In genomic region chr2:29835391-29835899, GRCm38 (mm10) we compare ENCODE assay signal across 11 mouse cellular contexts. TPM values are rescaled to one million over a fixed set of nuclear protein-coding genes. Genes with fewer than 3 reads are reported as not detected.
DNase-seq lines count a peak whose midpoint lies in the region; ATAC-seq and TF ChIP-seq lines count a peak whose summit lies in the region.
"Had no signal": no experiment of that assay in that cellular context is flagged by ENCODE, and none has a peak within 500 bp of the region (broad histone marks: within the 10 kb centered on the region; RNA-seq: fewer than 3 reads in every experiment).

No protein-coding gene starts in this region.

- H3K4me2 ChIP-seq in neural tube, embryonic 15.5 days: no peak overlapping the region

- H3K4me1 ChIP-seq in embryonic facial prominence, embryonic 10.5 days: peaks cover 23% of the 10 kb centered on the region
- H3K4me1 ChIP-seq in neural tube, embryonic 15.5 days: peaks cover 19% of the 10 kb centered on the region

- H3K27ac ChIP-seq in left cerebral cortex, adult 2 months: peak overlapping the region; percentile 66
- peak overlapping the region; percentile 24; the same call in 1 of the 2 replicates for H3K27ac ChIP-seq in embryonic facial prominence, embryonic 10.5 days (replicated peaks)
- H3K27ac ChIP-seq in neural tube, embryonic 15.5 days (replicated peaks): peak overlapping the region; percentile 42

- no peaks in the 10 kb centered on the region for H3K9me3 ChIP-seq in embryonic facial prominence, embryonic 10.5 days
- no peaks in the 10 kb centered on the region for H3K9me3 ChIP-seq in neural tube, embryonic 15.5 days (replicated peaks)

- intact Hi-C loops in left cerebral cortex, adult 2 months (cut with DNase I): no loop called here
- intact Hi-C loops in left cerebral cortex, postnatal 25 days (cut with DNase I): no loop called here

- no peak overlapping the region for H3K9ac ChIP-seq in neural tube, embryonic 15.5 days (replicated peaks)

- peaks cover 84% of the 10 kb centered on the region for H3K36me3 ChIP-seq in embryonic facial prominence, embryonic 10.5 days (replicated peaks)
- H3K36me3 ChIP-seq in neural tube, embryonic 15.5 days: peaks cover 15% of the 10 kb centered on the region; the same call in 1 of the 2 replicates

- peaks cover 8% of the 10 kb centered on the region; the same call in 1 of the 2 replicates for H3K27me3 ChIP-seq in embryonic facial prominence, embryonic 10.5 days (replicated peaks; ENCODE audit: low read depth, poor library complexity, severe bottlenecking)
- no peaks in the 10 kb centered on the region for H3K27me3 ChIP-seq in neural tube, embryonic 15.5 days (replicated peaks)

- DNase-seq in left cerebral cortex, adult 2 months (ENCODE audit: extremely low spot score in 1 of 2, low spot score in 2 of 2): no peak
- DNase-seq in left cerebral cortex, postnatal 25 days (ENCODE audit: low spot score in 2 of 2): no peak
- DNase-seq in embryonic facial prominence, embryonic 10.5 days (ENCODE audit: low spot score): no peak
- peak; percentile 65 for DNase-seq in mesoderm, embryonic 11.5 days (ENCODE audit: low read depth, low spot score)
- DNase-seq in layer of hippocampus, postnatal 36 days: no peak
- DNase-seq: adrenal gland, adult 8-10 months; cerebellum, adult 9-10 months; gastrocnemius, postnatal 36 days; lung, postnatal 36 days had no signal

- no peak for TF ChIP-seq CTCF in left cerebral cortex, adult 2 months (IDR thresholded peaks at IDR 0.05)

- WGBS in embryonic facial prominence, embryonic 10.5 days: 32% methylated on average over 2 of the region's 2 CpGs
- 6% methylated on average over 2 of the region's 2 CpGs for WGBS in neural tube, embryonic 15.5 days

- ATAC-seq in neural tube, embryonic 15.5 days (ENCODE audit: low FRiP score): no peak
- ATAC-seq in megakaryocyte, adult 5-6 weeks (ENCODE audit: poor library complexity, severe bottlenecking): no peak

- H3K4me3 ChIP-seq in left cerebral cortex, adult 2 months: no peak overlapping the region
- H3K4me3 ChIP-seq in embryonic facial prominence, embryonic 10.5 days: 0 out of 2 replicates have a peak overlapping the region, but pooled peaks have one; percentile 11
- no peak overlapping the region for H3K4me3 ChIP-seq in neural tube, embryonic 15.5 days (replicated peaks)

RNA-seq across cellular contexts. Expression of gene Urm1, which starts 15.6 kb away (rescaled TPM):
- 10 to 100 TPM; 48.4 to 50.0 TPM for total RNA-seq in left cerebral cortex, adult 2 months (2021)
- 10 to 100 TPM; 52.5 to 53.9 TPM for total RNA-seq in left cerebral cortex, postnatal 25 days (2021)
- polyA plus RNA-seq in embryonic facial prominence, embryonic 10.5 days (2016; fragmentation: Nextera tagmentation; extraction: Ambion mirVana): 18.0 and 23.7 TPM in 2 replicates
- polyA plus RNA-seq in neural tube, embryonic 15.5 days (2015; fragmentation: Nextera tagmentation; extraction: Ambion mirVana): 27.7 and 28.3 TPM in 2 replicates
- total RNA-seq in layer of hippocampus, postnatal 36 days (2021): 10 to 100 TPM; 36.6 to 49.5 TPM
- total RNA-seq in megakaryocyte, adult 5-6 weeks (2015): 8.2 and 9.3 TPM in 2 replicates
- total RNA-seq in megakaryocyte, adult 5-6 weeks (2017): 16.1 and 17.8 TPM in 2 replicates

RNA-seq across cellular contexts. Expression of gene Slc27a4, which starts 33.0 kb away (rescaled TPM):
- 10 to 100 TPM; 74.7 to 80.7 TPM for total RNA-seq in left cerebral cortex, adult 2 months (2021)
- 10 to 100 TPM; 82.2 to 84.1 TPM for total RNA-seq in left cerebral cortex, postnatal 25 days (2021)
- polyA plus RNA-seq in embryonic facial prominence, embryonic 10.5 days (2016; fragmentation: Nextera tagmentation; extraction: Ambion mirVana): 10.1 and 11.2 TPM in 2 replicates
- 43.0 and 48.9 TPM in 2 replicates for polyA plus RNA-seq in neural tube, embryonic 15.5 days (2015; fragmentation: Nextera tagmentation; extraction: Ambion mirVana)
- total RNA-seq in layer of hippocampus, postnatal 36 days (2021): 10 to 100 TPM; 69.6 to 70.5 TPM
- 14.1 and 17.7 TPM in 2 replicates for total RNA-seq in megakaryocyte, adult 5-6 weeks (2015)
- 17.4 and 18.0 TPM in 2 replicates for total RNA-seq in megakaryocyte, adult 5-6 weeks (2017)

RNA-seq across cellular contexts. Expression of gene Cercam, which starts 33.5 kb away (rescaled TPM):
- total RNA-seq in left cerebral cortex, adult 2 months (2021): 1 to 10 TPM; 5.9 to 8.6 TPM
- total RNA-seq in left cerebral cortex, postnatal 25 days (2021): 1 to 10 TPM; 4.6 to 5.8 TPM
- polyA plus RNA-seq in embryonic facial prominence, embryonic 10.5 days (2016; fragmentation: Nextera tagmentation; extraction: Ambion mirVana): 12.3 and 19.2 TPM in 2 replicates
- polyA plus RNA-seq in neural tube, embryonic 15.5 days (2015; fragmentation: Nextera tagmentation; extraction: Ambion mirVana): 25.8 and 27.4 TPM in 2 replicates
- total RNA-seq in layer of hippocampus, postnatal 36 days (2021): 1 to 10 TPM; 6.6 to 7.7 TPM
- total RNA-seq in megakaryocyte, adult 5-6 weeks (2015): 5.3 and 9.6 TPM in 2 replicates
- 4.3 and 6.7 TPM in 2 replicates for total RNA-seq in megakaryocyte, adult 5-6 weeks (2017)

RNA-seq across cellular contexts. Expression of gene Trub2, which starts 47.1 kb away (rescaled TPM):
- 10 to 100 TPM; 40.9 to 50.4 TPM for total RNA-seq in left cerebral cortex, adult 2 months (2021)
- 10 to 100 TPM; 39.3 to 44.9 TPM for total RNA-seq in left cerebral cortex, postnatal 25 days (2021)
- 60.7 and 65.1 TPM in 2 replicates for polyA plus RNA-seq in embryonic facial prominence, embryonic 10.5 days (2016; fragmentation: Nextera tagmentation; extraction: Ambion mirVana)
- 33.2 and 35.5 TPM in 2 replicates for polyA plus RNA-seq in neural tube, embryonic 15.5 days (2015; fragmentation: Nextera tagmentation; extraction: Ambion mirVana)
- total RNA-seq in layer of hippocampus, postnatal 36 days (2021): 10 to 100 TPM; 39.9 to 46.6 TPM
- total RNA-seq in megakaryocyte, adult 5-6 weeks (2015): 13.7 and 16.1 TPM in 2 replicates
- 21.3 and 33.2 TPM in 2 replicates for total RNA-seq in megakaryocyte, adult 5-6 weeks (2017)

RNA-seq across cellular contexts. Expression of gene Coq4, which starts 48.2 kb away (rescaled TPM):
- total RNA-seq in left cerebral cortex, adult 2 months (2021): 10 to 100 TPM; 28.8 to 30.1 TPM
- total RNA-seq in left cerebral cortex, postnatal 25 days (2021): 10 to 100 TPM; 28.1 to 28.9 TPM
- polyA plus RNA-seq in embryonic facial prominence, embryonic 10.5 days (2016; fragmentation: Nextera tagmentation; extraction: Ambion mirVana): 45.0 and 50.5 TPM in 2 replicates
- polyA plus RNA-seq in neural tube, embryonic 15.5 days (2015; fragmentation: Nextera tagmentation; extraction: Ambion mirVana): 41.2 and 44.7 TPM in 2 replicates
- 10 to 100 TPM; 23.3 to 28.9 TPM for total RNA-seq in layer of hippocampus, postnatal 36 days (2021)
- total RNA-seq in megakaryocyte, adult 5-6 weeks (2015): 3.5 and 4.6 TPM in 2 replicates
- 1.5 and 2.9 TPM in 2 replicates for total RNA-seq in megakaryocyte, adult 5-6 weeks (2017)
